Mouse (Mus musculus) layer of hippocampus, postnatal 14 days (tissue): ENCODE measurements around the gene Nags. TPM values are rescaled to one million over a fixed set of nuclear protein-coding genes. Genes with fewer than 3 reads are reported as not detected.

Experiments
- DNase-seq, 2 experiments: peaks; one replicate each; pipeline ENCODE4 v3.0.0; 2021 to 2022; ENCODE audit warnings: low spot score in 2 of 2, mixed read lengths in 1 of 2
- long read RNA-seq, 2 experiments: library from polyadenylated mRNA; stranded (forward); transcript quantifications; one replicate each; pipeline ENCODE4 v2.0.0; 2021
- total RNA-seq, 2 experiments: library from RNA; stranded (reverse); gene quantifications; 2 replicates each; pipeline ENCODE4 v1.2.3; 2021

Nags gene
- total RNA-seq = not detected
- long read RNA-seq, experiment 1 = 0 reads
- long read RNA-seq, experiment 2 = 0 reads

GRCm38 (mm10) chr11:102145471-102146001, at the start of gene Nags:
Nags (plus strand) TSS chr11:102145513.
- DNase-seq = no peak

GRCm38 (mm10) chr11:102095676-102096075, 49.6 kb upstream of the Nags start:
- DNase-seq = no peak

- no peak for DNase-seq
Observed at GRCm38 (mm10) chr11:102096446-102096845, 48.9 kb upstream of the Nags start.

GRCm38 (mm10) chr11:102096887-102097391, 48.4 kb upstream of the Nags start:
- DNase-seq = peak; percentile 60 to 68

- no peak for DNase-seq
Observed at GRCm38 (mm10) chr11:102101219-102101618, 44.1 kb upstream of the Nags start, which contains the start of gene Ppy. Ppy (minus strand) TSS chr11:102101319.

GRCm38 (mm10) chr11:102102485-102103258, 42.6 kb upstream of the Nags start:
- peak; percentile 45 to 67 for DNase-seq

- no peak for DNase-seq
Observed at GRCm38 (mm10) chr11:102106911-102107310, 38.4 kb upstream of the Nags start.

- no peak for DNase-seq
Observed at GRCm38 (mm10) chr11:102107732-102108131, 37.6 kb upstream of the Nags start, which contains the start of gene Pyy. Pyy (minus strand) TSS chr11:102107832.

GRCm38 (mm10) chr11:102111576-102111975, 33.7 kb upstream of the Nags start:
- no peak for DNase-seq

- DNase-seq = no peak
Observed at GRCm38 (mm10) chr11:102116241-102116640, 29.1 kb upstream of the Nags start.

- no peak for DNase-seq
Observed at GRCm38 (mm10) chr11:102117386-102117785, 27.9 kb upstream of the Nags start.

- DNase-seq = no peak
Observed at GRCm38 (mm10) chr11:102134516-102134915, 10.8 kb upstream of the Nags start.

GRCm38 (mm10) chr11:102137625-102138446, 7.5 kb upstream of the Nags start:
- DNase-seq = no peak

GRCm38 (mm10) chr11:102138447-102138740, 6.9 kb upstream of the Nags start:
- DNase-seq = peak; percentile 66 to 69

- DNase-seq = peak; percentile 64 to 69
Observed at GRCm38 (mm10) chr11:102140508-102140907, 4.8 kb upstream of the Nags start.

GRCm38 (mm10) chr11:102142355-102142754, 3.0 kb upstream of the Nags start:
- no peak for DNase-seq

GRCm38 (mm10) chr11:102144957-102145470, 299 bp upstream of the Nags start:
- no peak for DNase-seq

GRCm38 (mm10) chr11:102146005-102146404, 692 bp downstream of the Nags start:
- DNase-seq = no peak

GRCm38 (mm10) chr11:102146531-102146930, 1.2 kb downstream of the Nags start:
- no peak for DNase-seq

GRCm38 (mm10) chr11:102147213-102147989, 2.1 kb downstream of the Nags start:
- no peak for DNase-seq
